Mouse (Mus musculus) right cerebral cortex, postnatal 14 days (tissue): ENCODE results near the gene Arntl2.

Experiments used
- DNase-seq: peaks from one replicate; pipeline ENCODE4 v3.0.0; 2022

Arntl2 gene

DNA sequence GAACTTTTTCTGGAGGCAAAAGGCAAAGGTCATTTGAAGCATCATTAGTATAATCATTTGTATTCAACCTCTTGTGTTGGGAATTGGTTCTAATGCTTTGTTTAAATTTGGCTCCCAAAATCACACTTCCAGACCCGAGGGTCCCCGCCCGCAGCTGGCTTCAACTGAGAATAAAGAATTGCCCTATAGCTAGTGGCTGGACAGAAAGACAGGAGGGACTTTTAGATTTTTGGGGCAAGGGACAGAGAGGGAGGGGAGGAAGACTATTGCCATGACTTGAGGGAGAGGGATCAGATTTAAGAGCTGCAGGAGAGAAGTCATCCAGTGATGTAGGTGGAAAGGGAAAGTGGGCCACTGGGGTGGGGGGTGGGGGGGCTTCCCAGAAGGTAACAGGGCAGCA is 14.3 kb upstream of the Arntl2 start:
- DNase-seq: no peak

DNA sequence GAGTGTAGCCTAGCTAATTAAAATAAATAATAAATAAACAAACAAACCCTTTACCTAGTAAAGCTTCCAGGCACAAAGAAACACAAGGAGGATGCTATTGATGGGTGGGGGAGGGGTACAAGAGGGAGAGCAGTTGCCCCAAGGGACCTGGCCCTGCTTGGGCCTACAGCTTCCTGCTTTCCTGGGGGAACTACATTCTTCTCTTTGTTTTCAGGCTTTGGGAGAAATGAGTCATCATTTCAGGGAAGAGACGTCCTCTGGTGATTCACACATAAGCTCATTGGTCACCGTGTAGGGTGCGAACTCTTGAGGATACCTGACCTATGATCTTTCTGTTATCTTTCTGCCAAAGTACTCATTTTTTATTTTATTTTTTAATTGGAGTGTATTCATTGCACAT is 2.3 kb upstream of the Arntl2 start:
- no peak for DNase-seq

DNA sequence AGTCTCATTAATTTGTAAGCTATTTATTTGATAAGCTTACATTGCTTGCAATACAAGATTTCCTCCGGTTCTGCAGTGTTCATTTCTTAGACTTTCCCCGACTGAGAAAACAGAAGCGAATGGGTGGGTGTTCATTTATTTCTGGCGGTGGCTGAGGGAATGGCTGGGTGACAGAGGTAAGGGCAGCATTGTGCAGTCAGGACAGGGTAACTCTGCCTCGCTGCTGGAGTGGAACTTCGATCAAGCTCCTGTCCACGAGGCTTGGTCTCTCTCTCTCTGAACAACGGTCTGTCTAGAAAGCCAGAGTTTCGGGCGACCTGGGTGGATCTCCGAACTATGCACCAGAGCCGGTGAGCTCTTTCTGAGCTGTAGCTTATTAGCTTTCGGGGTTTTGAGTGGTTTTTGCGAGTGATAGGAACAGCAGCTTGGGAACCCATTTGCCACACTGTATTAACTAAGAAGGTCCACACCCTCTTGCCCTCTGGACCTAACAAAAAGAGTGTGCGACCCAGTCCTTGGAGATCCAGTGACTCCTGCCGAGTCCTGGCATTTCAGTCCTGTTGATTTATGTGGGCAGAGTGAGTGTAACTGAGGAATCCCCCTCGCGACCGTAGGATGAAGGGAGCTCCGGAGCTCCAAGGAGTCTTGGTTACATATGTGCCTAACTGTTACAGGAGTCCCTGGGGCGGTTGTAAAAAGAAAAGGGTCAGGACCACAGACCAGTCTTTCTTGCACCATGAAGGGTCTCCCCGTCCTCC is 510 bp upstream of the Arntl2 start:
- DNase-seq: no peak

DNA sequence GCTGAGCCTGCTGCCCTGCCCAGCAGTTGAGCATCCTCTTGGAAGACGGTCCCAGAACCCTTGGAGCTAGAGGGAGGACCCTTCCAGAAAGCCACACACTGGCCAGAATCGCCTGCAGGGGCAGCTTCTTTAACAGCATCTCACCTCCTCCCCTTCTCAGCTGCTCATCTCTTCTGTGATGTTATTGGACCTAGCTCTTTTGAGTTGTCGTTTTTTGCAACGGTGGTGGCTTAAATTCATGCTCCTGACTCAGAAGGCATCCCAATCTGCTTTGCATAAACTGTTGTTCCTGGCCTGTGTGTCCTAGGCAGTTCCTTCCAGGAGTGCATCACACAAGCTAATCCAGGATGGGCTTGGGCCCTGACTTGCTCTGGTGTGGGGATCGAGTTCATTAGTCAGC is 1.6 kb downstream of the Arntl2 start:
- no peak for DNase-seq

DNA sequence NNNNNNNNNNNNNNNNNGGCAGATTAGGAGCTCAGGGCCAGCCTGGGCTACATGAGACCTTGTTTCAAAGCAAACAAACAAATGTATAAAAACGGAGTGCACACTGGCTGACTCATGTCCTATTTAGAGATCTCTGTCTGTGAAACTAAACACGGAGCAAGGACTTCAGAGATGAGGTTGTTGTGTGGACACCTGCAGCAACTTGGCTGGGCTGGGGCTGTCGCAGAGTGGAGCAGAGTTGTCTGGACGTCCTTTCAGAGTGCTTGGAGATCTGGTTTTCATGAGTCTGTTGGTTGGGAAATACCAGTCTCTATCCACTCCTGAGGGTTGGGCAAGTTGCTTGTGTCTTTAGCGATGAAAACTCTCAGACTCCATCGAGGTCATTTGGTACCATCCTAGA is 14.1 kb downstream of the Arntl2 start:
- DNase-seq: no peak

DNA sequence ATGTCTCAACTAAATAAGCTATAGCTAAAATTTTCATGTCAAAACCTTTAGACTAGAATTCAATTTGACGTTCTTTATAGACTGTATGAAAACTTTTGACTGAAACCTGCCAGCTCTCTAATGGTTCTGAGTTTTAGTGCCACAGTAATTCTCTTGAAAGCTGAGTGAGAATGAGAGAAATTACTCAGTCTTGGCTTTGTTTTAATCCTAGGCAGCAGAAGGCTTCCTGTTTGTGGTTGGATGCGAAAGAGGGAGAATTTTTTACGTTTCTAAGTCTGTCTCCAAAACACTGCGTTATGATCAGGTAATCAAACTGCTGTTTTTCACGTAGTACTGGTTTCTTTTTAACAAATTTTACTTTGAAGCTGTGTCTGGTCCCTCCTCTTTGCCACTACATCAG is 17.2 kb downstream of the Arntl2 start:
- DNase-seq: no peak

DNA sequence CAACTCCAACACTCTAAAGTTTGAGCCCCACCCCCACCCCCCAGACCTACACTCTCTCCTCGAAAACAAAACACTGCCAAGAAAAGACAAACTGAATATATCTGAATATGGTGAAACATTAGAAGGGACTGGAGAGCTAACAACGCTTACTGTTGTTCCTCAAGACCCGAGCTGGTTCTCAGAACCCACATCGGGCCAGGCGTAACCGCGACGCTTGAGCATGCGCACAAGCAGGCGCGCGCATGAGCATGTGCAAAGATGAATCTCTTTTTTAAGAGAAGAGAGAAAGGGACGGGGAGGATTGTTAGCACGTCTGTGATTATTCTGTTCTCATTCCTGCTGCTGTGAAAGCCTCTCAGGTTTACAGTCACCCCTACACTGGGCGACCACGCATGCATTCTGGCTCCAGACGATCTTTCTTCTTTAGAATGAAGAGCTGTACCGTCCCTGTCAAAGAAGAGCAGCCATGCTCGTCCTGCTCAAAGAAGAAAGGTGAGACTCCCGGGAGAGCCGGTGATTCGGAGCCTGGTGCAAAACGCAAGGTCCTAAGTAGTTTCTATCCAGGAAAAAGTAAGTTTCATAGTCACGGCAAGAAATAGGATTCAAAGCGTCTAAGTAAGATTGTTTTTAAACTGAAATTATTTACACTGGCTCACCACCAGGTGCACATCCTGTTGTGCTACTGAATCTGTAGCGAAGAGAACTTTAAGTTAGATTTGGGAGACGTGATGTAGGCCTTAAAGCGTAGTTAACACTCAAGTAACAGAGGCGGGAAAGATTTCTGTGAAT is 24.5 kb downstream of the Arntl2 start:
- no peak for DNase-seq

DNA sequence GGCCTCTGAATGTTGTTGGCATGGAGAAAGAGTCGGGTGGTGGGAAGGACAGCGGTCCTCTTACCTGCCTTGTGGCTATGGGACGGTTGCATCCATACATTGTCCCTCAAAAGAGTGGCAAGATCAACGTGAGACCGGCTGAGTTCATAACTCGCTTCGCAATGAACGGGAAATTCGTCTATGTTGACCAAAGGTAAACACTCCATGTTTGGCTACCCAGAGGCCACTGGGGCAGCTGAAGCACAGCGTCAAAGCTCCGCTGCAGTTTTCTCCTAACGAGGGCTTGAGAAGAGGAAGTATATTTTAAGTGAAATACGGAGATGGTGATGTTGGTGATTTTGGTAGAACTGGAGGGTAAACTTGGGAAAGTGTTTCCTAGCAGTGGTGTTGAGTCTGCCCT is 26.1 kb downstream of the Arntl2 start:
- no peak for DNase-seq

DNA sequence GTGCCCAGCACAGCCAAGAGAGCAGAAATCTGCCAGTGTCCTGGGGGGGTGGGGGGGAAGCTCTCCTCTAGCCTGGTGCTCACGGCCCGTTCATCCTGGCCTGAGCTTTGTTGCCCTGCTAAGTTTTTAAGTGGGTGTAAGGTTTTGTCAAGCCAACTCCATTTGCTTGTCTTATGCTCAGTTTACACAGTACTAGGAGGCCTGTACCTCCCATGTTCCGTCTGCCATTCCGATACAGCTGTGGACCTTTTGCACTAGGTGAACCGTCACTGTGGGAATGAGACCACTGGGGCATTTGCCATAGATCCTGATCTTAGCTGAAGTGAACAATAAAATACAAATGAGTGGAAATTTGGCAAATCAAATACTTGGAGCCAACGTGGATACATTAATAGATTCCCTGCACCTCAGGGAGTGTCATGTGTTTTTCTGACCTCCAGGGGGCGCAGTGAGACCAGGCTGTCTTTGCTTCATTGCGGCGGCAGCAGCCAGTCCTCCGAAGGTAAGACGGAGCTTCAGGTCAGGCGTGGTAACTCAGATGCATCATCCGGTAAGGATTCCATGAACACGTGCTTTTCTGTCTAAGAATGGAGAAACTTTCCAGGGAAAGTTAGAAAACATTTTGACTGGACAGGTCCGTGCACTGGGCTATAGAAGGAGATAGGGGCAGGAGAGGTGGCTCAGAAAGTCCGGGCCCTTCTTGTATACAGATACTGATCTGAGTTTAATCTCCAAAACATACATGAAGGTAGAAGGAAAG is 29.1 kb downstream of the Arntl2 start:
- DNase-seq: peak; percentile 65

DNA sequence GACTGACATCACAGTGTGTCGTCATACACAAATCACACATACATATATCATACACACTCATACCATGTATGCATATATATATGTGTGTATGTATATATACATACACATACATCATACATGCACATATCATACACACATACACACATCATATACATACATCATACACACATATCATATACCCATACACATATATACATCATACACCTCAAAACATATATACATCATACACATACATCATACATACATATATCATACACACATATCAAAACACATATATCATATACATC is 29.6 kb downstream of the Arntl2 start:
- DNase-seq: no peak

DNA sequence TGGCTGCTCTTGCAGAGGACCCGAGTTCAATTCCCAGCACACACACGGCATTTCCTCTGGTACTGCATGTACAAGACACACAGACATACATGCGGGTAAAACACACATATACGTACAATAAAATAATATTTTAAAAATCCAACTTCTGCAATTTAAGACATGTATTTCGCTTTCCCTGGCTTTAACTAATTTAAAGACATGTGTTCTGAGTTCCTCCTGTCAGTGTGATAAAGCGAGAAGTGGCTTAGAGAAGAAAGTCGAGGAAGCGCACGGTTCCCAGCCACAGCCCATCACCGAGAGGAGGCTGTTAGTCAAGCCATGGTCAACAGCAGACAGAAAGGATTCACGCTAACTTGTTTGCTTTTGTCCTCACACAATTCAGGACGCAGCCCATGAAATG is 35.5 kb downstream of the Arntl2 start:
- no peak for DNase-seq

DNA sequence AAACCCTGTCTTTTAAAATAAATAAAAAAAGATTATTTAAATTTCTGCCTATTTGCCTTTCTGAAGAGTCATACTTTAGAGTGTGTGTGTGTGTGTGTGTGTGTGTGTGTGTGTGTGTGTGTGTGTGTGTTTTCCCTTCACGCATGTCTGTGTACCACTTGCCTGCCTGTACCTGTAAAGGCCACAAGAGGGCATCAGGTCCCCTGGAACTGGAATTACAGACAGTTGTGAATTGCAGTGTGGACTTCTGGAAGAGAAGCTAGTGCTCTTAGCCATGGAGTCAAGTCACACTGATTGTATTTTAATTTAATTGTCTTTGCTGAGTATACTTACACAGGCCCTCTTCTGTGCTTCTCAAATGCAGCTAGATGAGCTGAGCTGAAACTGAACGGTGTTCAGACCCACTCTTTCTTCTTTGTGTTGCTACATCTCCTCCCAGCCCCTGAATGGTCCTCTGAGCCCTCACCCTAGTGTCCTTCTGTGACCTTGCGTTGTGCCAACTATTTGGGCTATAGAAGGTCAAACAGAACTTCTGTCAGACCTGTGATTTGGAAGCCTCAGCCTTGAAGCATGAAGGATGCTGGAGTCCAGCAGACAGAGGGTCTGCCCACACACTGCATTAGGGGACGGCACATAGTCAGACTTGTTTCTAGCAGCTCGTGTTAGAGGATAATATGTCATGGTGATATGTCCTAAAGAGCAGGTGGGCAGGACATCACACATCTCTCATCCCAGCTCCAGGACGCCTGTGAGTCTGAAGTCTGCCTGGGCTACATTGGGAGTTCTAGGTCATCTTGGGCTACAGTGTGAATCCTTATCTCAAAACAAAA is 37.8 kb downstream of the Arntl2 start:
- DNase-seq: peak; percentile 47

DNA sequence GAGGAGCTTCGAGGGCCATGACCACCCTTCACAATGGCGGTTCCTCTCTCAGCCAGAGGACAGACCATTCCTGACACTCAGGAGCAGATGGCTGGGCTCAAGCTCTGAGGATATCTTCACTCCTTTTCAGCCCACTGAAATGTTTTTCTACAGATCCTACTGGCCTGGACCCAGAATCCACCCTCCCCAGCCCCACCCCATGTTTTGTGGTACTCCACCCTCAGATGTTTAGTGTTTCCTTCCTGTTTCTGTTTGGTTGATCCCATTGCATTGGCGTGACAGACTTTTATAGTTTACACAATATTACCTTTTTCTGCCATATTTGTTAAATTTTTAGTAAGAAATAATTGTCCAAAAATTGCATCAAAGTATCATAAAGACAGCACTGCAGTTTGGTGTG is 38.5 kb downstream of the Arntl2 start:
- no peak for DNase-seq

DNA sequence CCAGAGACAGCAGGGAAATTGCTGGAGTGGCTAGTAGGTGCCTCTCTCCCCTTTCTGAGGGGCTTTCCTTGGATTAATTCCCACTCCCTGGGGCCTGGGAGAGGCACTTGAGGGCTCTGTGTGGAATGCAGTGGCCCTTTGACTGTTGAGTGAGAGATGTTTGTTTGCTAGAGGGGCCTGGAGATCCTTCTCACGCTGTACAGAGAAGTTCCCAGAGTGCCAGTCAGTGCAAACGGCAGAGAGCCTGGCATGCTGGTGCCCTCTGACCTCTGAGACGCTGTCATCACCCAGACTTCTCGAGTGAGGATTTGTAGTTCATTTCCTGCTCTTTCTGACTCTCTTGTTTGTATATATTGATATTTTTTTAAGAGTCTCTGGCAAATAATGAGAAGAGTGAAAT is 39.9 kb downstream of the Arntl2 start:
- DNase-seq: no peak

DNA sequence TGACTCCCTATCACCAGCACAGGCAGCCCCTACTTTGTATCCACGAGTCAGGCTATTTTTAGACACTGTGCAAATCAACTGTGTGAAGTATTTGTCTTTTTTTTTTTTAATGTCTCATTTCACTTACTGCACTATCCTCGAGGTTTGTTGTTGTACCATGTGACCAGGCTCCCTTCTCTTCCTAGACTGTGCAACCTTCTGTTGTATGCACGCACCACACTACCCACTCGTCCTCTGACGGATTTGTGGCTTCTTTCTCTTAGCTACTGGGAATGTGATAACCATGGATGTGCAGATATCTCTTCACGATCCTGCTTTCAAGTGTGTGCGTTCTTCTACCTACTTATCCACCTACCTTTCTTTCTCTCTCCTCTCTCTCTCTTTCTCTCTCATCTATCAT is 41.5 kb downstream of the Arntl2 start:
- DNase-seq: no peak

DNA sequence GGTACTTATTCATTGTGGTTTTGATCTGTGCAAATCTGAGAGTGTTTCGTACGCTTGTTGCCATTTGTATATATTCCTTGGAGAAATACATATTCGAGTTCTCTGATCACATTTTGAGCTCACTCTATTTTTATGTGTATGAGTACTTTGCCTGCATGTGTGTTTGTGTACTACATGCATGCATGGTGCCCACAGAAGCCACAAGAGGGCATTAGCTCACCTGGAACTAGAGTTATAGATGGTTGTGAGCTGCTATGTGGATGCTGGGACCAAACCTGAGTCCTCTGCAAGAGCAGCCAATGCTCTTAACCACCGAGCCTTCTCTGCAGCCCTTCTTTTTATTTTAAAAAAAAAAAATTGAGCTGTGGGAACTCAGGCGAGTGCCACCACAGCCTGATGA is 42.5 kb downstream of the Arntl2 start:
- no peak for DNase-seq

DNA sequence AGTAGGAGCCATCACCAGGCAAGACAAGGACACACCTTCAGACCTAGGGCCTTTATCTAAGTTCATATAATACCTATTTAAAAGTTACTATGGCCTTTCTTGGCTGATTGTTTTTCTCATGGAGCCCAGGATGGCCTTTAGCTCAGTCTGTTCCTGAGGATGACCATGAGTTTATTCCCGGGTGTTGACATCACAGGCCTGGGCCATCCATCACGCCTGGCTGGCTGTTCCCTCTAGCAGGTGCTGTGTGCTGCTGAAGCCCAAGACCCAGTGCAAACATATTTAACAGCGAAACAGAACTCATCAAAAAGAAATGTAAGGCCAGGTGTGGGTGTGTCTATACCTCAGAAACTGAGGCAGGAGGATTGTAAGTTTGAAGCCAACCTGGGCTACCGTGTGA is 43.0 kb downstream of the Arntl2 start:
- no peak for DNase-seq

DNA sequence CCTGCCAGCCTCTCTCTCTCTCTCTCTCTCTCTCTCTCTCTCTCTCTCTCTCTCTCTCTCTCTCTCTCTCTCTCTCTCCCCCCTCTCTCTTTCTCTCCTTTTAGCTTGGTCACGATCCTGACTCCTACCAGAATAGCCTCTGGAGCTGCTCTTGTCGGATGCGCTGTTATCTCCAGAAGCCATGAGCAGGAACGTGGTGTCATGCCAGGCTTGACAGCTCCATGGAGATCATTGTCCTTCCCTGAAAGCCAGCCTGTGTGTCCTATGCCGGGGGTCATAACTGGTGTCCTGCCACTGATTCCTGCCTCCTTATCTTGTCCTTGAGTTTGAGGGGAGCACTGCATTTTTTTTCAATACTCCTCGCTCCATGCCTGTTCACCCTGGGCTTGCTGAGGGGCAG is 49.0 kb downstream of the Arntl2 start:
- DNase-seq: no peak

DNA sequence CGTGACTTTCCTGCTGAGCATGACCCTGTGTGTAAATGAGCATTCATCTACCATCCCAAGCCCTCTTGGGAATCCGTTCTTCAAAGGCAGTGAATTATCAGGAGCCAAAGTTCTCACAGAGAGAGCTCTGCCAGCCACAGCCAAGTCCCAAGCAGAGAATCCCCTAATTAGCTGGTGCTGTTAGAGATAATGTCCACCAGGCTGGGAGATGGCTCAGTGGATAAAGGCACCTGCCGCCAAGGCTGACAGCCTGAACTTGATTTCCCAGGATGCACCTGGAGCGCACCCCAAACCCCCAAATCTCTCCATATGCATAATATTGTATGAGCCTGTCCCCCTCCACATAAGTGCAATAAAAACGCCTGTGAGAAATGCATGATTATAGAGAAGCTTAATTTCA is 49.5 kb downstream of the Arntl2 start:
- no peak for DNase-seq

DNA sequence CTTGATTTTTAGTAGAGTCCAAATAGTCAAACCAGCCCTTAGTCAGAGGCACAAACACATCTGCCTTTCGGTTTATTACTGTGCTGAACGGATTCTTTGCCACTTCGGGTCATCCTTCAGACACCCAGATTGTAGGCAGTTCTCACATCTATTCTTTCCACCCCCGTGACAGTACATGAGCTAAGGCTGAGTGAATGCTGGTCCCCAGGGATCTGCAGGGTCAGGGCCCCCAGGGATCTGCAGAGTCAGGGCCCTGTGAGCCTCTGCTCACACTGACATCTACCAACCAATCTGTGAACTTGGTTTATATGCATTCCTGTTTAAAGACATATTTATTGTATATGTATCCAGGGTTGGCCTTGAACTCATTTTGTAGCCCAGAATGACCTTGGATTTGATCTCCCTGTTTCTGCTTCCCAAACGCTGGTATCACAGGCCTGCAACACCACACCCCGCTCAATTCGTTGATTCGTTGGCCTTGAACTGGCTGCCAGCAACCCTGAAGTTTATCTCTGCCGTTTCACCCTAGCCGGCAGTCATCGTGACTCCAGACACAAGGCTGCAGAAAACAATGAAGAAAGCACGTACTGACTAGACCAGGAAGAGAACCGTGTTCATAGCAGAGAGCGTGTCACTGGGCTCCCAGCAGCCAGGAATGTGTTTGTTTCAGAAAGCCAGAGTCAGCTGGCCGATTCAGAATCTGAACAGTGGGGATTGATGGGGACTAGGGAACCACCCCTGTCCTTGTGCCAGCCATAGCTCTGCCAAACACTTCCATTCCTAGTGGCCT is 50.3 kb downstream of the Arntl2 start:
- DNase-seq: no peak

DNA sequence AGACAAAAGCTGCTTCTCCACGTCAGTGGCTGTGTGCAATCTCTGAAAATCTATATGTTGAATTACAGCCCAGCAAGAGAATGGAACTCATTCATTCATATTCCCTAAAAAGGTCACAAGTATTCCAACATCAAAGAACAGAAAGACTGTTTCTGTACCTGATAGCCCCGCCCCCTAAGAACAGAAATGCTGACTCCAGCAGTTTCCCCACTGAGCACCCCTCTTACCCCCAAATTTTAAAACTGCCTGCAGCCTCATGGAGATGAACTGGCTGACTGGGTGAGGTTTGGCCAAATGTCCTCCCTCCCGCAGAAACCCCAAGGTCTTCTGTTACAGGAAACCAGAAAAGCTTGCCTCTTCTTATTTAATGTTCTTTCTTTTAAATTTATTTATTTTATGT is 51.5 kb downstream of the Arntl2 start:
- no peak for DNase-seq

DNA sequence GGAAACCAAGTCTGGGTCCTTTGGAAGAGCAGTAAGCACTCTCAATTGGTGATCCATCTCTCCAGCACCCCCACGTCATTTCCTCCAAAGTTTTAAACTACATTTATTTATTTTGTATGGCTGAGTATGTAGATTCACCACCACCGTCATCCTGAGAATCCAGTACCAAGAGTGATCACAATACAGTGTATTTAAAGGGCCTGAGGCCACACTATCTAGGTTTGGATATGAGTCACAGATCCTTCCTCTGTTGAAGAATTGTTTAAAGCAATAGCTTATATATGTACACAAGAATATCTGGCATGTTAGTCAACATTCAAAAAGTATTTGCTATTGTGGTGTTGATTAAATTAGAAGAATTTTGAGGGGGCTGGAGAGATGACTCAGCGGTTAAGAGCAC is 52.4 kb downstream of the Arntl2 start:
- no peak for DNase-seq
